Mouse (Mus musculus) embryonic facial prominence, embryonic 15.5 days (tissue): ENCODE measurements around the gene Bcor. TPM values are rescaled to one million over a fixed set of nuclear protein-coding genes. Genes with fewer than 3 reads are reported as not detected.

ENCODE experiments used
- ATAC-seq: fragments of 200-750 bp; cut with Nextera tagmentation; 2 replicates; pipeline ENCODE4 v1.8.0; 2017; ENCODE audit warnings: low read depth, moderate TSS enrichment; ENCODE audit not compliant: insufficient number of reproducible peaks, low FRiP score, low TSS enrichment
- H3K27ac ChIP-seq: fragments of 300-500 bp; sonication (generic); replicated peaks from 2 replicates; pipeline ENCODE4 v1.5.1; 2015; ENCODE audit warnings: mild to moderate bottlenecking, inconsistent platforms
- H3K27me3 ChIP-seq: fragments of 300-500 bp; sonication (generic); 2 replicates; pipeline ENCODE4 v1.6.1; 2015; ENCODE audit warnings: inconsistent platforms
- H3K36me3 ChIP-seq: fragments of 300-500 bp; sonication (generic); 2 replicates; pipeline ENCODE4 v1.6.1; 2015; ENCODE audit warnings: mild to moderate bottlenecking, inconsistent platforms
- H3K4me1 ChIP-seq: fragments of 300-500 bp; sonication (generic); 2 replicates; pipeline ENCODE4 v1.6.1; 2015; ENCODE audit warnings: inconsistent platforms
- H3K4me2 ChIP-seq: fragments of 300-500 bp; sonication (generic); replicated peaks from 2 replicates; pipeline ENCODE4 v1.6.1; 2015; ENCODE audit warnings: mild to moderate bottlenecking, inconsistent platforms
- H3K4me3 ChIP-seq: fragments of 300-500 bp; sonication (generic); replicated peaks from 2 replicates; pipeline ENCODE4 v1.5.1; 2015; ENCODE audit warnings: mild to moderate bottlenecking, inconsistent platforms
- H3K9ac ChIP-seq: fragments of 300-500 bp; sonication (generic); 2 replicates; pipeline ENCODE4 v1.6.1; 2015; ENCODE audit warnings: inconsistent platforms
- H3K9me3 ChIP-seq: fragments of 300-500 bp; sonication (generic); replicated peaks from 2 replicates; pipeline ENCODE4 v1.6.1; 2016; ENCODE audit warnings: inconsistent platforms
- WGBS: fragments of 180-500 bp; shearing (Covaris S2); methylation state at CpG from one replicate; pipeline ENCODE4 v1.1.7; 2015; 5-methylcytosine and 5-hydroxymethylcytosine counted together
- polyA plus RNA-seq: library from polyadenylated mRNA; unstranded; fragments of >200 nt; fragmentation: Nextera tagmentation; extraction: Ambion mirVana; gene quantifications from 2 replicates; pipeline ENCODE4 v1.2.1, GENCODE M21; 2015

The Bcor gene
- polyA plus RNA-seq, 1 experiment from 2014 or later = 13.9 TPM

- no peaks in the 10 kb centered on the region for H3K9me3 ChIP-seq
- peaks cover 84% of the 10 kb centered on the region for H3K27me3 ChIP-seq
- no peak overlapping the region for H3K9ac ChIP-seq
- 53% methylated on average over 8 of the region's 8 CpGs for WGBS
- 0 out of 2 replicates have a peak overlapping the region, but pooled peaks have one; percentile 58 for H3K27ac ChIP-seq
- H3K4me2 ChIP-seq = no peak overlapping the region
- peaks cover 49% of the 10 kb centered on the region for H3K4me1 ChIP-seq
- H3K4me3 ChIP-seq = no peak overlapping the region
- no peaks in the 10 kb centered on the region for H3K36me3 ChIP-seq
- ATAC-seq = no peak
Observed at GRCm38 (mm10) chrX:12132541-12133177, 27.5 kb downstream of the Bcor start.

DNA sequence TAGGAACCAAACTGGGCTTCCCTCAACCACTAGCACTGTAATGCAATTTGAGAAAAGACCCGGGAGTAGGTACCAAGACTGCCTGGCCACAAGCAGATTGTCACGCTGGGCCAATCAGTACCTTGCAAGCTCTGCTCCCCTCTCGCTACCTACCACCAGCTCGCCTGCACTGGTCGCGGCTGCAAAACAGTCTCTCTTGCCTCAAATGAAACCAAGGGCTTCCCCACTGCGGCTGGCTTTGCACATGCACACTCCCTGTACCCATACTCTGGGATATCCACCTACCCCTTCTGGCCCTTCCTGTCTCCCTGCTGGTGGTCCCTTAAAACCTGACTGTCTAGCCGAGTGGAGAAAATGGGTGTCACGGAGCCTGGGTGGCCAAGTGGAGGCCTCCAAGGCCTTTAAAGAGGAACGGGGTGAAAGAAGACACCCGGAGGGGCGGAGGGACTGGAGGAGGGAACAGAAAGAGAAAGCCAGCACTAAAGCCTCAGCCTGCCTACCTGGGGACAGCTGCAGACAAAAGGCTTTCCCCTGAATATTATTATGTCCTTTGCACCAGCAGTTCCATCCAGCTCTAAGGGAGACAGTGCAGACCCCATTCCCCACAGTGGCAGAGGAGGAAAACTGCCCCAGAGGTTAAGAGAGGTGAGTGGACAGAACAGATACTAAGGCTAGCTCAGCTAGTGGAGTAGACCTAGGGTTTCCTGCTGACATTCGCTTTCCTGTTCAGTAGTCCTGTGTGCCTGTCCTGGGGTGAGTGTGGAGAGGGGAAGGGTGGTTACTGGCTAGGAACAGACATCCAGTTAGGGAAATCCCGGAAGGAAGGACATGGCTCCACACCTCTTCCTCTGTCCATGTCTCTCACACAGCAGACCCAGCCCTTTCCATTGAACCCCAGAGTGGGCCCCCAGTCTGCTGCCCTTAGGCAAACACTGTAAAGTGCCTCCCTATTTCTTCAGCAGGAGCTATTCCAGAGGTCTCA lies 30.0 kb downstream of the Bcor start:
- Histone ChIP-seq H3K4me1 (peaks cover 44% of the 10 kb centered on the region), H3K9me3 (no peaks in the 10 kb centered on the region), H3K4me3 (no peak overlapping the region), H3K9ac (no peak overlapping the region), H3K4me2 (no peak overlapping the region), H3K27ac (no peak overlapping the region), H3K27me3 (peaks cover 75% of the 10 kb centered on the region), H3K36me3 (no peaks in the 10 kb centered on the region)
- no peak for ATAC-seq
- 33% methylated on average over 14 of the region's 14 CpGs for WGBS

DNA sequence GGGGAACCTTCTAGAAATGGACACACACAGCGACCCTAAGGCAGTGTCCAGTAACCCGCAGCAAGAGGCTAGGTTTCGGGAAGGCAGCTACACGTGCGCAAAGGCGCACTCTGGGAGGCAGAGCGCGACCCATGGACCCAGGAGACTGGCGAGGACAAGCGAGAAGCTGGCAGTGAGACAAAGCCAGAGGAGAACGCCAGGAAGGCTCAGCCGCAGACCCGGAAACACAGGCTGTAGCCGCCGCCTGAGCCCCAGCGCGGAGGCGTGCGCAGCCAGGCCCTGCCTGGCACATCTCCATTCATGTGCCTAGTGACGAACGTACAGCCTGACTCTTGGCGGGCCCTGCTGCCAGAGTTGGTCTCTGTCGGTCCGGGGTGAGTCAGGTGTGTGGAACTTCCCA lies 30.9 kb downstream of the Bcor start:
- ATAC-seq = 0 out of 2 replicates have a peak, but pooled peaks have one; percentile 13
- Histone ChIP-seq H3K36me3 (no peaks in the 10 kb centered on the region), H3K27ac (peak overlapping the region; percentile 84), H3K9me3 (no peaks in the 10 kb centered on the region), H3K9ac (no peak overlapping the region), H3K4me2 (peak overlapping the region; percentile 57), H3K27me3 (peaks cover 76% of the 10 kb centered on the region), H3K4me1 (peaks cover 41% of the 10 kb centered on the region), H3K4me3 (peak overlapping the region; percentile 56)
- WGBS = 6% methylated on average over 24 of the region's 24 CpGs

GRCm38 (mm10) chrX:12128165-12129083 lies 31.7 kb downstream of the Bcor start:
- Histone ChIP-seq H3K36me3 (no peaks in the 10 kb centered on the region), H3K27me3 (peaks cover 71% of the 10 kb centered on the region), H3K9me3 (no peaks in the 10 kb centered on the region), H3K4me3 (peak overlapping the region; percentile 56), H3K4me1 (peaks cover 42% of the 10 kb centered on the region), H3K9ac (peak overlapping the region; percentile 40; the same call in 1 of the 2 replicates), H3K4me2 (peak overlapping the region; percentile 57), H3K27ac (peak overlapping the region; percentile 84)
- ATAC-seq = peak; percentile 79
- under 1% methylated on average over 47 of the region's 72 CpGs for WGBS

GRCm38 (mm10) chrX:12127799-12128164 lies 32.4 kb downstream of the Bcor start:
- H3K4me3 ChIP-seq = peak overlapping the region; percentile 56
- peak overlapping the region; percentile 84 for H3K27ac ChIP-seq
- WGBS = 2% methylated on average over 37 of the region's 37 CpGs
- peaks cover 46% of the 10 kb centered on the region for H3K4me1 ChIP-seq
- no peaks in the 10 kb centered on the region for H3K36me3 ChIP-seq
- H3K27me3 ChIP-seq = peaks cover 67% of the 10 kb centered on the region
- ATAC-seq = no peak
- no peaks in the 10 kb centered on the region for H3K9me3 ChIP-seq
- peak overlapping the region; percentile 40 for H3K9ac ChIP-seq
- peak overlapping the region; percentile 57 for H3K4me2 ChIP-seq

DNA sequence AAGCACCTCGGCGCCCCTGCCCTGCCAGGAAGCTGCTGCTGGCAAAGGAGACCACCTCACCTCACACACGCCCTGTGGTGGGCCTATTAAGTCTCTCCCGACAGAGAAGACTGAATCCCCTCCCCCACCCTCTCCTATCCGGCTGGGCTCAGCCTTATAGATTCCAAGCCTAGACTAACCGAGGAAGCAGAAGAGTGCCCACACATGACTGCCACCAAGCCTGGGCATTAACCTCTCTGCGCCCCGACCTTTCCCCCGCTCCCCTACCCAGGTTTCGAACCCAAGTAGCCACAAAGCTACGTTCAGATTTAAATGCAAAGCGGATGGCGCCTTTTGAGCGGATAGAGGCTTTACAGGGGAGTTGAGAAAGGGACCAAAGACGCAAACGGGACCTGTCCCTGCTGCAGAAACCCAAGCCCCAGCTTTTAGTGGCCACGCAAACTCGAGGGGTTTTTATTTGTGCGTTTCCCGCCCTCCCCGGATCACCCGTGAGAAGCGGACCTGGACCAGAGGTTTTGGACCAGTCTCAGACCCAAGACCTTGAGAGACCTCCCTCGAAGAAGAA lies 33.0 kb downstream of the Bcor start:
- Histone ChIP-seq H3K27me3 (peaks cover 62% of the 10 kb centered on the region), H3K4me1 (peaks cover 49% of the 10 kb centered on the region)

DNA sequence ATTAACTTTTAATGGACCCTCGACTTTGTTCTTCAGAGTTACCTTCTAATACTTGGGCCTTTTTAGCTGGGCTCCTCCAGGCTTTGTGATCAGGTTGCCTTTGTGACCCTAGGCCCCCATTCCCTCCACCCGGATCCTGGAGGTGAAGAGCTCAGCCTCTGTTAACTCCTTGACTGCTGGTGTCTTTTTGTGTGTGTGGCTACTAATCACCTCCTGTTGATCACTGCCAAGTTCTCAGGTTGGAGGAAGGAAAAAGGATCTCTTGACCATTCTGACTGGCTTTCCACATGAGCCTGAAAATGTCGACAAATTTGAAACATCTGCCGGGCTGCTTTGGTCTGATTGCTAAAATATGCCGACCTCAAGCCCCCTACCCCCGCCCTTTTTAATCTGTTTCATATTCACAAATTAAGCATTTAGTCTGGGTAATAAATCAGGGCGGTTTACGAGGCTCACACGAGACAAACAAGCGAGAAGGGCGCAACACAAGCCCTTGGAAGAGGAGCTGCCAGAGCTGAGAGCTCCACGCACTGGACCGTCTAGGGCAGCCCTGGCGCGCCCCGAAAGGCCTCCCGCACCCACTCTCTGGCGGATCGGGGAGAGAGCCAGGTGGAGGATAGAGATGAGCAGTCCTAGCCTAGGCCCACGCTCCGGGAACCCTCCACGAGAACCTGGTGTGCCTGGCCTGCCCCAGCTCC lies 33.6 kb downstream of the Bcor start:
- no peak for ATAC-seq
- Histone ChIP-seq H3K27ac (no peak overlapping the region), H3K9ac (peak overlapping the region; percentile 40; the same call in 1 of the 2 replicates), H3K4me2 (peak overlapping the region; percentile 57), H3K9me3 (no peaks in the 10 kb centered on the region), H3K4me3 (peak overlapping the region; percentile 56), H3K4me1 (peaks cover 49% of the 10 kb centered on the region), H3K36me3 (no peaks in the 10 kb centered on the region), H3K27me3 (peaks cover 58% of the 10 kb centered on the region)
- 8% methylated on average over 22 of the region's 22 CpGs for WGBS

More for the DNA sequence above, 33.0 kb downstream of the Bcor start:
- Histone ChIP-seq H3K4me2 (peak overlapping the region; percentile 57), H3K36me3 (no peaks in the 10 kb centered on the region), H3K9me3 (no peaks in the 10 kb centered on the region), H3K27ac (0 out of 2 replicates have a peak overlapping the region, but pooled peaks have one; percentile 84), H3K9ac (peak overlapping the region; percentile 40), H3K4me3 (peak overlapping the region; percentile 56)
- 3% methylated on average over 24 of the region's 24 CpGs for WGBS
- no peak for ATAC-seq

- no peak overlapping the region for H3K9ac ChIP-seq
- WGBS = 30% methylated on average over 3 of the region's 3 CpGs
- peaks cover 38% of the 10 kb centered on the region for H3K27me3 ChIP-seq
- no peaks in the 10 kb centered on the region for H3K36me3 ChIP-seq
- no peaks in the 10 kb centered on the region for H3K9me3 ChIP-seq
- no peak overlapping the region for H3K27ac ChIP-seq
- H3K4me1 ChIP-seq = peaks cover 38% of the 10 kb centered on the region
- ATAC-seq = no peak
- H3K4me3 ChIP-seq = no peak overlapping the region
- H3K4me2 ChIP-seq = no peak overlapping the region
Observed at GRCm38 (mm10) chrX:12124571-12124970, 35.6 kb downstream of the Bcor start.

DNA sequence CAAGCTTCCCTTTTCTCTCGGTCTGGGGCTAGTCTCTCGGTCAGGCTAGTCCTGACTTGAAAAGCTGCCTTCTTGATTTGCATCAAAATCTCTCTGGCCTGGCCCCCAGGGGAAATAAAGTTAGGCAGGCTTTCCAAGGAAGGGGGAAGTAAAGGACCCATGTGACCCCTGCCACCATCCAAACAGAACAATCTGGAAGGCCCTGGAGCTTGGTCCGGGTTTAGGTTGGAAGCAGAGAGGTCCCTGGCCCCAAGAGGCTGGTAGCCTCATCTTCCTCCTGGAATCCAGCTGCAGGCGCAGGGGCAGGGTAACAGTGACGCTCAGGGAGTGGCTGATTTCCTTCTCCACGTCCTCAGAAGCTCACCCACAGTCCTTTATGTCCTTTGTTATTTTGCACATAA lies 36.5 kb downstream of the Bcor start:
- Histone ChIP-seq H3K27ac (no peak overlapping the region), H3K4me2 (no peak overlapping the region; the same call in 1 of the 2 replicates)
- WGBS = 18% methylated on average over 6 of the region's 6 CpGs

More for the DNA sequence above, 36.5 kb downstream of the Bcor start:
- ATAC-seq = no peak
- H3K4me1 ChIP-seq = peaks cover 29% of the 10 kb centered on the region
- no peak overlapping the region for H3K4me3 ChIP-seq
- no peaks in the 10 kb centered on the region for H3K9me3 ChIP-seq
- H3K9ac ChIP-seq = no peak overlapping the region
- H3K27me3 ChIP-seq = peaks cover 29% of the 10 kb centered on the region
- H3K36me3 ChIP-seq = no peaks in the 10 kb centered on the region
